Mouse (Mus musculus) hindbrain, embryonic 12.5 days (tissue): ENCODE results near the gene Gm9195. TPM values are rescaled to one million over a fixed set of nuclear protein-coding genes. Genes with fewer than 3 reads are reported as not detected.

Source experiments
- ATAC-seq: fragments of 200-750 bp; cut with Nextera tagmentation; 2 replicates; pipeline ENCODE4 v1.8.0; 2017; ENCODE audit warnings: moderate TSS enrichment; ENCODE audit not compliant: low FRiP score
- H3K27ac ChIP-seq: fragments of 300-500 bp; sonication (generic); 2 replicates; pipeline ENCODE4 v1.5.1; 2016; ENCODE audit warnings: mild to moderate bottlenecking
- H3K27me3 ChIP-seq: fragments of 300-500 bp; sonication (generic); 2 replicates; pipeline ENCODE4 v1.6.1; 2016; ENCODE audit warnings: mild to moderate bottlenecking
- H3K36me3 ChIP-seq: fragments of 300-500 bp; sonication (generic); 2 replicates; pipeline ENCODE4 v1.6.1; 2016; ENCODE audit warnings: mild to moderate bottlenecking
- H3K4me1 ChIP-seq: fragments of 300-500 bp; sonication (generic); 2 replicates; pipeline ENCODE4 v1.6.1; 2016
- H3K4me2 ChIP-seq: fragments of 300-500 bp; sonication (generic); replicated peaks from 2 replicates; pipeline ENCODE4 v1.6.1; 2016; ENCODE audit warnings: mild to moderate bottlenecking
- H3K4me3 ChIP-seq: fragments of 300-500 bp; sonication (generic); 2 replicates; pipeline ENCODE4 v1.5.1; 2016; ENCODE audit warnings: mild to moderate bottlenecking
- H3K9ac ChIP-seq: fragments of 300-500 bp; sonication (generic); 2 replicates; pipeline ENCODE4 v1.6.1; 2016; ENCODE audit warnings: mild to moderate bottlenecking, moderate library complexity
- H3K9me3 ChIP-seq: fragments of 300-500 bp; sonication (generic); replicated peaks from 2 replicates; pipeline ENCODE4 v1.6.1; 2016; ENCODE audit warnings: mild to moderate bottlenecking
- WGBS: fragments of 180-500 bp; shearing (Covaris S2); methylation state at CpG from one replicate; pipeline ENCODE4 v1.1.7; 2016; 5-methylcytosine and 5-hydroxymethylcytosine counted together
- polyA plus RNA-seq: library from polyadenylated mRNA; unstranded; fragments of >200 nt; fragmentation: Nextera tagmentation; extraction: Ambion mirVana; gene quantifications from 2 replicates; pipeline ENCODE4 v1.2.1, GENCODE M21; 2016

Gene Gm9195
- polyA plus RNA-seq, 1 experiment from 2014 or later: not detected

DNA sequence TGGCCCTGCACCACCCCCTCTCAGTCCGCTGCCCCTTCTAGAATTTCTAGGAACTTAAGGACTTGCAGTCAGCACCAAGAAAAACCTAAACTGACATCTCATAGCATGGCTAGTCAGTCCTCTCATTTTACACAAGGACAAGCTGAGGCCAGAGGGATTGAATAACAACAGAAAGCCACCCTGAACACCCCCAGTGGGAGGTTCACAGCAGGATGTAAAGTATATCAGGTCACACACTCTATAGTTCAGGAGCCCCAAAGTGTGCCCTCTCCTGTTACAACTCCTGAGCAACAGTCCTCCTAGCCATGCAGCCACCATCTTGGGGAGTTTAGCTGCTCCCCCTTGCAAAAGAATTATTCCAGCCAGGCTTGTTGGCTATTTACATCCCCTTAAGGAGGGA is 2.1 kb upstream of the Gm9195 start:
- ATAC-seq: no peak
- WGBS: 60% methylated on average over 1 of the region's 1 CpGs

DNA sequence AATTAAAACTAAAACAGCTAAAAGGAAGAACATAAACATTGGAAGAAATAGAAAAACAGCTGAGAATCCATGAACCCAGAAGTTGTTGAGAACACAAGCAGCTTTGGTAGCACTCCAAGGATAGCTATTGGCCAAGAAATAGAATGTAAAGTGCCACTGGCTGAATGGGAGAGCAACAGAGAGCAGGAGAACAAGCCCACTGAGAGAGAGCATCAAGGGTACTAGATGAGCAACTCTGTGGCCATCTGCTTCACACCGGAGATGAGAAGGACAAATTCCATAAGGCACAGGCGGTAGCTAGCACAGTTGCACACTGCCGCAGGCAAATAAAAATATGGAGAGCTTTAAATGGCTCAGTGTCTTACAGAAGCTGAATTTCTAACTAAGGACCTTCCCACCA is 1.3 kb downstream of the Gm9195 start:
- Histone ChIP-seq H3K4me1 (no peaks in the 10 kb centered on the region), H3K9ac (no peak overlapping the region)

More for the DNA sequence above, 2.1 kb upstream of the Gm9195 start:
- no peaks in the 10 kb centered on the region for H3K4me1 ChIP-seq
- no peak overlapping the region for H3K9ac ChIP-seq
- no peak overlapping the region for H3K4me3 ChIP-seq
- no peak overlapping the region for H3K27ac ChIP-seq
- no peaks in the 10 kb centered on the region for H3K36me3 ChIP-seq
- H3K27me3 ChIP-seq: no peaks in the 10 kb centered on the region
- no peaks in the 10 kb centered on the region for H3K9me3 ChIP-seq
- no peak overlapping the region for H3K4me2 ChIP-seq

DNA sequence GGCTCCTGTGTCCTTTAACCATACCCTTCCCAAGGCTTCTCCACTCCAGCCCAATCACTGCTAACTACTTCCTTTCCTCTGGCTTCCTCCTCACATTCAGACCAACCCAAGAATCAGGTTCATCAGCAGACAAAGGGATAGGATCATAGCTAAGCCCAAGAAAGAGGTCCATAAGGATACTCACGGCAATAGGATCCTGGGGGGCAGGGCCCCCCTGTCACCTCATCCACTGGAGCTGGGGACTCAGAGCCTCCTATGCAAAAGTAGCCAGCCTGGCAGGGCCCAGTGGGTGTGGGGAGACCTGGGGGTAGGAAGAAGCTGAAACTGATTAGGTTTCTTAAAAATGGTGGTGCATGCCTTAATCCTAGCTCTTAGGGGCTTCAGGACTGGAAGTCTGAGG is 17.1 kb downstream of the Gm9195 start:
- Histone ChIP-seq H3K36me3 (no peaks in the 10 kb centered on the region), H3K9ac (no peak overlapping the region)
- 78% methylated on average over 1 of the region's 1 CpGs for WGBS

More for the DNA sequence above, 1.3 kb downstream of the Gm9195 start:
- H3K9me3 ChIP-seq: no peaks in the 10 kb centered on the region
- H3K4me2 ChIP-seq: no peak overlapping the region
- no peak for ATAC-seq
- H3K27me3 ChIP-seq: no peaks in the 10 kb centered on the region
- H3K4me3 ChIP-seq: no peak overlapping the region
- no peak overlapping the region for H3K27ac ChIP-seq
- 94% methylated on average over 3 of the region's 3 CpGs for WGBS
- H3K36me3 ChIP-seq: no peaks in the 10 kb centered on the region

DNA sequence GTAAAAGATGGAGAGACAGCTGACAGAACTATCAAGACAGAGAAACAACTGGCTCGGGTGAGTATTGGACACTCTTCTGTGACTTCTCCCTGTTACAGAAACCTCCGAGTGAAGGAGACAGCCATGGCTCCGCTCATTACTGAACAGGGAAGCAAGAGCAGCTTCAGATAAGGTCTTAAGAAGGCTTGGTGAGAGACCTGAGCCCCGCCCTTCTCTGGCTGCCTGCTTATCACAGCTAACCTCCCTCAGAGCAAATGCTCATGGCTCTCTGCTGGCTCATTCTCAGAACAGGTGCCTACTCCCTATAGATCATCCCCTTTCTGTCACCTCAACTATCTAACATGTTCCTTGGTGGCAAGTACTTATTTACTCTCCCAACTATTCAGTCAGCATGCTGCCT is 23.2 kb downstream of the Gm9195 start:
- H3K9me3 ChIP-seq: no peaks in the 10 kb centered on the region
- H3K4me1 ChIP-seq: no peaks in the 10 kb centered on the region
- H3K36me3 ChIP-seq: no peaks in the 10 kb centered on the region
- H3K4me2 ChIP-seq: no peak overlapping the region
- no peak for ATAC-seq
- no peaks in the 10 kb centered on the region for H3K27me3 ChIP-seq
- H3K9ac ChIP-seq: no peak overlapping the region
- H3K4me3 ChIP-seq: no peak overlapping the region
- WGBS: 70% methylated on average over 4 of the region's 4 CpGs
- no peak overlapping the region for H3K27ac ChIP-seq

More for the DNA sequence above, 17.1 kb downstream of the Gm9195 start:
- H3K9me3 ChIP-seq: no peaks in the 10 kb centered on the region
- H3K4me1 ChIP-seq: no peaks in the 10 kb centered on the region
- no peak overlapping the region for H3K27ac ChIP-seq
- H3K4me2 ChIP-seq: no peak overlapping the region
- no peak for ATAC-seq
- no peaks in the 10 kb centered on the region for H3K27me3 ChIP-seq
- H3K4me3 ChIP-seq: no peak overlapping the region

DNA sequence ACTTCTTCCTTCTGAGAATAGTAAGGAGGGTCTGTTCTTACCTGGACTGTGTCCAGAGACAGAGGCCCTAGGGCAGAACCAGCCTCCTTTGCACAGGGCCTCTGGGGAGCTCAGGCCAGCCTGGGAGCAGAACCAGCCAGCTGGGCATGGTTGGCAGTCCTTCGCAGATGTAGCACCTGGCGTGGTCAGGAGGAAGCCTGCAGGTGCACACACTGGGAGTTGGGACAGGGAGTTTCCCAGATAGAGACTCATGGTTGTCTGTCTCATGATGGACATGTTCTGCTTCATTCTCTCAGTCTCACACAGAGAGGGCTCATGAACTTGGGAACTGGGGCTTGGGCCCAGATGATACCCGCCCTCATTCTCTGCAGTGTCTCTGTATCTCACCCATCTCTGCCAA is 25.3 kb downstream of the Gm9195 start:
- no peaks in the 10 kb centered on the region for H3K36me3 ChIP-seq
- WGBS: 93% methylated on average over 3 of the region's 3 CpGs
- H3K4me1 ChIP-seq: no peaks in the 10 kb centered on the region
- no peak overlapping the region for H3K9ac ChIP-seq
- no peak overlapping the region for H3K4me3 ChIP-seq
- no peak overlapping the region for H3K27ac ChIP-seq
- H3K4me2 ChIP-seq: no peak overlapping the region
- H3K27me3 ChIP-seq: no peaks in the 10 kb centered on the region
- no peaks in the 10 kb centered on the region for H3K9me3 ChIP-seq
- ATAC-seq: no peak

DNA sequence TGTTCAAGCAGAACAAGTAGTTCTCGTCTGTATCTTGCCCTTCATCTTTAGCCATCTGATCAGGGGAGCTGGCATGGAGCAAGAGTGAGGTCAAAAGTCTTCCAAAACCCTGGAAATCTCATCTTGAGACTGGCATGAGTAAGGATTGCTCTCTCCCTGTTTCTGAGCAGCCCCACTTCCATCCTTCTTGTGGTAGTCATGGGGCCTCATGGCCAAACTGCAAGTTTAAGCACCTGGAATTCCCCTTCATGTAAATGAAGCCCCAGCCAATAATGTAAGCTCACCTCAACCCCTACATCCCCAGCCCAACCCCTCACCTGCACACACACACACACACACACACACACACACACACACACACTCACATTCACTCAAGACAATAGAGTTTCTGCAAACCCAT is 30.0 kb downstream of the Gm9195 start:
- H3K27ac ChIP-seq: no peak overlapping the region
- no peak overlapping the region for H3K4me2 ChIP-seq
- H3K9me3 ChIP-seq: no peaks in the 10 kb centered on the region
- H3K36me3 ChIP-seq: no peaks in the 10 kb centered on the region
- no peak for ATAC-seq
- no peaks in the 10 kb centered on the region for H3K27me3 ChIP-seq
- no peak overlapping the region for H3K9ac ChIP-seq
- WGBS: 79% methylated on average over 1 of the region's 1 CpGs
- H3K4me3 ChIP-seq: no peak overlapping the region
- H3K4me1 ChIP-seq: no peaks in the 10 kb centered on the region

DNA sequence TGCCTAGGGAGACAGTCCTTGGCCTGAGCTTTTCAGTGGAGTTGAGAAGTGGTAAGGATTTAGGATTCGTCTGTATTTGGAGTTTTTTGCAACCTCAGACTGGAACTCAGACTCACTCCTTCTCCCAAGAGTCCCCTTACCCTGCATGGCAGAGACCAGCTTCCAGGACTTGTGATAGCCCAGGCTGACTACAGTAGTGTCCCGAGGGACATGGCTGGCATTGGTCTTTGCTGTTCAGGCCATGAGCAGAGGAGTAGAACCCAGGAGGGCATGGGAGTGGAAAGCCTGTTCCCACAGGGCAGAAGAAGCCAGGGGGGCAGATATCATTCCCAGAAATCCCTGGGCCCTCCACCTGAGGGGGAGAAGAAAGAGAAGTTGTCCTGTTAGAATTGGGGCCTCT is 31.3 kb downstream of the Gm9195 start:
- H3K4me3 ChIP-seq: no peak overlapping the region
- H3K27ac ChIP-seq: no peak overlapping the region
- no peaks in the 10 kb centered on the region for H3K9me3 ChIP-seq
- H3K36me3 ChIP-seq: no peaks in the 10 kb centered on the region
- ATAC-seq: no peak
- H3K4me2 ChIP-seq: no peak overlapping the region
- 76% methylated on average over 2 of the region's 2 CpGs for WGBS
- no peaks in the 10 kb centered on the region for H3K4me1 ChIP-seq
- no peak overlapping the region for H3K9ac ChIP-seq
- H3K27me3 ChIP-seq: no peaks in the 10 kb centered on the region

DNA sequence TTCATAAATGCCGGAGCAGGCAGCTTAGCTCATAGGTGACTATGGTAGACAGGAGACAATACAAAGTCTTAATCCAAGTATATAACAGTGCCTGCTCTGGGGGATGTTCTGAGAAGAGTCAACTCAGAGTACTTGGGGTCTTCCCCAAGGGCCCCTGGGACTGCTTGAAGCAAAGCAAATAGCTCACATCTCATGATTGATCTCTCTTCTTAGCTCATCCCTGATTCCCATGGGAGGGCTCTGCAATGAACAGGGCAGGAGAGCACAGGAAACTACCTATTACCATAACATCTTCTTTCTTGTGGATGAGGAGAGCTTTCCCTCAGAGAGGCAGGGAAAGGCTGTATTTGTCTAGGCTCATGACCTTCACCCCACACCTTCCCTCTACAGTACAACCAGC is 32.7 kb downstream of the Gm9195 start:
- no peaks in the 10 kb centered on the region for H3K27me3 ChIP-seq
- no peak overlapping the region for H3K4me3 ChIP-seq
- H3K27ac ChIP-seq: no peak overlapping the region
- H3K36me3 ChIP-seq: no peaks in the 10 kb centered on the region
- no peak overlapping the region for H3K4me2 ChIP-seq
- no peak for ATAC-seq
- no peak overlapping the region for H3K9ac ChIP-seq
- no peaks in the 10 kb centered on the region for H3K4me1 ChIP-seq
- WGBS: 96% methylated on average over 1 of the region's 1 CpGs
- H3K9me3 ChIP-seq: no peaks in the 10 kb centered on the region

DNA sequence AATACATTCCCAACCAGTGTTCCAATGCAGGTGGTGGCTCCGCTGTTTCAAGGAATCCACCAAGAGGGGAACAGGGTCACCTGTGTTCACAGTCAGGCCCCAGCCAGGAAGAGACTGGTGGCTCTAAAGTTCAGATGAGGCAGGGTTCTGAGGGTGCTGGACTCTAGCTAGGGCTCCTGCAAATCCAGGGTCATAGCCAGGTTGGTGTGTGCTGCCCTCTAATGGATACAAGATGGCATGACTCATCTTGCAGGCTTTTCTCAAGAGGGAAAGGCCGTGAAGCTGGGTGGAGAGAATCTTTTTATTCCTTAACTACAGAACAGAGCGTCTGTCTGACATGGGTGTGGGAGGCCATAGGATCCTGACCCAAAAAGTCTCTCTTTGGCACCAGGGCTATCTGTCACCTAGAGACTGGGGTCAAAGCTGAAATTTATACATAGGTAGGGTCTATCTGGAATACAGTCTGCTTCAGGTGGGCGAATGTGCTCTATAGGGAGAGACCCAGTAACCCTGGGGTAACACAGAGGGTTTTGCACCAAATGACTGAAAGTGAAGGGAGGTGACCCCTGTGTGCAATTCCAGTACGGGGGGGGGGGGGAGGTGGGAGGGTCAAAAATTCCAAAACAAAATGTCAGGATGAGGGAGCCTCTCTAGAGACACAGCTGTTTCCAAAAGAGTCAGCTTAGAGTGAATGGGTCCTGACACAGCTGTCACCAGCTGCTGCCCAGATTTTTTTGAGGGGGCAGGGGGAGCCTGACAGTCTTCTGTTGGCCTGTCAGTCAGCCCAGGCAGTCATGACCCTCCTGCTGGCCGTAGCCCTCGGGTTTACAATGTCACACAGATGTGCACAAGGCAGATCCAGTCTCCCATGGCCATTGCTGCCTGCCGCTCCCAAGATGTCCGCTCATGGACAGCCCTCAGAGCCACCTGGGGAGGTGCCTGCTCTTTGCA is 44.2 kb downstream of the Gm9195 start:
- no peaks in the 10 kb centered on the region for H3K4me1 ChIP-seq
- H3K9me3 ChIP-seq: no peaks in the 10 kb centered on the region
- ATAC-seq: no peak
- no peak overlapping the region for H3K4me2 ChIP-seq
- no peaks in the 10 kb centered on the region for H3K27me3 ChIP-seq
- whole genome bisulfite sequencing: 56% methylated on average over 9 of the region's 9 CpGs
- H3K27ac ChIP-seq: no peak overlapping the region
- no peaks in the 10 kb centered on the region for H3K36me3 ChIP-seq
- H3K4me3 ChIP-seq: no peak overlapping the region
- no peak overlapping the region for H3K9ac ChIP-seq

DNA sequence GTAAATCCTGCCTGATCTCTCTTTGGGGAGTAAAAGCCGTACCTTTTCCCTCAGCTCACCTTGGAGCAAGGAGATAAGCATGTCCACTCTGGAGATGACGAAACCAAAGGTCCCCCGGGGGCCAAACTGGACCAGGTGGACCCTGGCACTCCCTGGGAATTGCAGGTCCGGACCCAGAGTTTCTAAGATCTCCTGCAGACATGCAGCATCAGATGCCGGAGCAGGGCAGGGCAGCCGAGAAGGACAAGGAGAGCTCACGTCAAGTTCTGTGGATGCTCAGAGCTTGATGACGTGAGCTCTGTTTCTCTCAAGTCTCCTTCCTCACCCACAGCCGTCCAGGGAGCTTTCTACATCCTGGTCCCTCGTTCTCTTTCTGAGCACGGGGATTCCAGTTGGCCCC is 48.7 kb downstream of the Gm9195 start:
- Histone ChIP-seq H3K4me3 (no peak overlapping the region), H3K9me3 (no peaks in the 10 kb centered on the region), H3K27ac (no peak overlapping the region), H3K4me2 (no peak overlapping the region), H3K9ac (no peak overlapping the region), H3K36me3 (no peaks in the 10 kb centered on the region), H3K4me1 (no peaks in the 10 kb centered on the region), H3K27me3 (no peaks in the 10 kb centered on the region)
- 84% methylated on average over 11 of the region's 11 CpGs for WGBS
- ATAC-seq: no peak

DNA sequence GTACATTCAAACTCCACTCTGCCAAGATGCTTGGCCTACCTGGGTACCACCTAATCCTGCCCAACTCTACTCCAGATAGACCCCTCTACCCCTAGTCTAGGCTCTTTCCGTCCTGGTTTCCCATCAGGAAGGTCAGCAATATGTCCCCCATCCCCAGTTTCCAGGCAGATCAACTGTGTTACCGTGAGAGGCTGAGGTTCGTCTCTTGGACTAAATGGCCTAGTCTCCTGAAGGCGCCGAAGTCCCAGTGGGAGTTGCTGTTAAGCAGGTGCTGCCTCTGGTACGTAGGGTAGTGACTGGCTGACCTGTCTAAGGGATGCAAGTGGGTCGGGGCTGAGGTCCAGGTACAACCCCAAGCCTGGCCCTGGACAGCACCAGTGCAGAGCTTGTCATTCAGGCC is 50.7 kb downstream of the Gm9195 start:
- H3K4me2 ChIP-seq: no peak overlapping the region
- no peaks in the 10 kb centered on the region for H3K9me3 ChIP-seq
- no peaks in the 10 kb centered on the region for H3K27me3 ChIP-seq
- H3K4me3 ChIP-seq: no peak overlapping the region
- H3K36me3 ChIP-seq: no peaks in the 10 kb centered on the region
- no peaks in the 10 kb centered on the region for H3K4me1 ChIP-seq
- no peak for ATAC-seq
- no peak overlapping the region for H3K27ac ChIP-seq
- 93% methylated on average over 7 of the region's 7 CpGs for WGBS
- no peak overlapping the region for H3K9ac ChIP-seq

DNA sequence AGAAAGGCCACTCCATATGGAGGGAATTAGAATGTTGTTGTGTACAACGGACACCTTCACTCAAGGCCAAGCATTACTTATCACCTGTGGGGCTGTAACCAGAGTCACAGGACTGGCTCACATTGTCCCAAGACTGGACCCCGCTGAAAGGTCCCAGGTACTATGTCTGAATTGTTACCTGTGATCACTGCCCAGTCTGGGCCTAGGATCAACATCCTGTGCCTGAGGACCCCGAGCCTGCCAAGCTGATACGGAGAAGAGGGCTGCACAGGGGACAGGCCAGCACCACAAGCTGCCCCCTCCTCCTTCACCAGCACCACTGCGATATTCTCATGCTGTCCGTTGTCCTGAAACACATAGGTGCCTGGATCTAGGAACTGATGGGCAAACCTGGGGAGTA is 51.2 kb downstream of the Gm9195 start:
- Histone ChIP-seq H3K4me2 (no peak overlapping the region), H3K36me3 (no peaks in the 10 kb centered on the region), H3K9ac (no peak overlapping the region), H3K4me1 (no peaks in the 10 kb centered on the region), H3K4me3 (no peak overlapping the region), H3K27me3 (no peaks in the 10 kb centered on the region), H3K27ac (no peak overlapping the region), H3K9me3 (no peaks in the 10 kb centered on the region)
- ATAC-seq: no peak
- 87% methylated on average over 6 of the region's 6 CpGs for WGBS

DNA sequence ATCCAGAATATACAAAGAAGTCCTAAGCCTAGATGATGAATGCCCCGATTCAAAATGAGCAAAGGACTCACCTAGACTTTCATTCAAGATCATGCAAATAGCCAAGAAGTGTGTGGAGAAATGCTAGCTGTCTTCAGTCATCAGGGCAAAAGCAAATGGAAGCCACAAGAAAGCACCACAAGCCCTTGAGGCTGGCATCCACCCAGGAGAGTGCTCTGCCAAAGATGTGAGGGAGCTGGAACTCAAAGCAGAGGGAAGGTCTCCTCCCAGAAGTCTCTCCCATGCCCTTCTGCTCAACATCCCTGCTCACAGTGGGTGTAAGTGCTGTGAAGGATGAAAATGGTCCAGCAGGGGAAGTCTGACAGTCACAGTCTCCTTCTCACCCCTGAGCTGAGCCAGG is 52.7 kb downstream of the Gm9195 start:
- H3K9me3 ChIP-seq: no peaks in the 10 kb centered on the region
- 95% methylated on average over 1 of the region's 1 CpGs for WGBS
- no peak for ATAC-seq
- H3K4me2 ChIP-seq: no peak overlapping the region
- no peak overlapping the region for H3K27ac ChIP-seq
- H3K36me3 ChIP-seq: no peaks in the 10 kb centered on the region
- no peaks in the 10 kb centered on the region for H3K27me3 ChIP-seq
- H3K4me3 ChIP-seq: no peak overlapping the region
- H3K9ac ChIP-seq: no peak overlapping the region
- H3K4me1 ChIP-seq: no peaks in the 10 kb centered on the region
